Mouse (Mus musculus): Measurements from ENCODE around the gene Arhgap31. TPM values are rescaled to one million over a fixed set of nuclear protein-coding genes. Genes with fewer than 3 reads are reported as not detected.

Arhgap31 gene
- total and polyA plus RNA-seq, 3 experiments, result 0.01 to 0.04 TPM; not detected in 1

GRCm38 (mm10) chr16:38743941-38744673, 31.0 kb upstream of the Arhgap31 start:
- no peak for TF ChIP-seq TAL1 (IDR thresholded peaks at IDR 0.05; ENCODE audit: low read length)
- TF ChIP-seq ZC3H11A (IDR thresholded peaks at IDR 0.05; ENCODE audit: low read depth, low read length), result no peak
- no peak for TF ChIP-seq MAZ (IDR thresholded peaks at IDR 0.05; ENCODE audit: low read depth, low read length)
- TF ChIP-seq CHD2 (IDR thresholded peaks at IDR 0.05; ENCODE audit: low read length), result no peak
- no peak for TF ChIP-seq POLR2AphosphoS2 (IDR thresholded peaks at IDR 0.05; ENCODE audit: low read length)
- no peak for TF ChIP-seq USF1 (IDR thresholded peaks at IDR 0.05; ENCODE audit: low read depth, low read length)
- TF ChIP-seq MYC (IDR thresholded peaks at IDR 0.05; ENCODE audit: low read depth, low read length), result no peak
- no peak for TF ChIP-seq NELFE (IDR thresholded peaks at IDR 0.05; ENCODE audit: low read depth, low read length)
- TF ChIP-seq JUND (IDR thresholded peaks at IDR 0.05; ENCODE audit: low read depth, low read length), result no peak
- TF ChIP-seq MYB (IDR thresholded peaks at IDR 0.05; ENCODE audit: low read depth, low read length), result no peak
- no peak overlapping the region for H3K9ac ChIP-seq (ENCODE audit: control insufficient read depth, low read depth, low read length, poor library complexity, severe bottlenecking)
- H3K79me2 ChIP-seq (ENCODE audit: control insufficient read depth, insufficient read depth, low read length, poor library complexity), result no peaks in the 10 kb centered on the region
- no peaks in the 10 kb centered on the region for H3K9me3 ChIP-seq (replicated peaks; ENCODE audit: insufficient read depth, low read length)
- no peaks in the 10 kb centered on the region for H3K4me1 ChIP-seq (ENCODE audit: control insufficient read depth in 1 of 2, insufficient read depth in 2 of 2, low read length in 2 of 2)
- H3K4me3 ChIP-seq (ENCODE audit: control insufficient read depth in 1 of 2, insufficient read depth in 1 of 2, low read depth in 2 of 2, low read length in 2 of 2), result no peak overlapping the region
- no peaks in the 10 kb centered on the region for H3K36me3 ChIP-seq (ENCODE audit: control insufficient read depth in 1 of 2, insufficient read depth in 2 of 2, low read length in 2 of 2)
- H3K27ac ChIP-seq (ENCODE audit: control insufficient read depth, low read depth, low read length), result no peak overlapping the region
- H3K27me3 ChIP-seq (ENCODE audit: control insufficient read depth in 1 of 2, insufficient read depth in 2 of 2, low read length in 2 of 2), result no peaks in the 10 kb centered on the region; a peak in 1 of 4 replicates
- no peak for DNase-seq (ENCODE audit: low read depth, low spot score)

- no peak overlapping the region for H3K4me3 ChIP-seq (ENCODE audit: control insufficient read depth in 1 of 2, insufficient read depth in 1 of 2, low read depth in 2 of 2, low read length in 2 of 2)
- no peak overlapping the region for H3K9ac ChIP-seq (ENCODE audit: control insufficient read depth, low read depth, low read length, poor library complexity, severe bottlenecking)
- no peak for DNase-seq (ENCODE audit: low read depth, low spot score)
- TF ChIP-seq KAT2A (conservative IDR thresholded peaks at IDR 0.05; ENCODE audit: low read depth, low read length) (no peak), GABPA (IDR thresholded peaks at IDR 0.05; ENCODE audit: low read depth, low read length) (no peak), MYC (IDR thresholded peaks at IDR 0.05; ENCODE audit: low read depth, low read length) (no peak), JUND (IDR thresholded peaks at IDR 0.05; ENCODE audit: low read depth, low read length) (no peak), MXI1 (IDR thresholded peaks at IDR 0.05; ENCODE audit: low read depth, low read length) (no peak), ELF1 (IDR thresholded peaks at IDR 0.05; ENCODE audit: low read depth, low read length) (no peak), CHD1 (IDR thresholded peaks at IDR 0.05; ENCODE audit: low read depth, low read length) (no peak), USF1 (IDR thresholded peaks at IDR 0.05; ENCODE audit: low read depth, low read length) (no peak), POLR2A (IDR thresholded peaks at IDR 0.05; ENCODE audit: control insufficient read depth in 1 of 2, insufficient read depth in 1 of 2, low read depth in 1 of 2, low read length in 2 of 2, poor library complexity in 1 of 2) (no peak), MAFK (IDR thresholded peaks at IDR 0.05; ENCODE audit: borderline replicate concordance, low read depth, low read length) (no peak), E2F4 (IDR thresholded peaks at IDR 0.05; ENCODE audit: borderline replicate concordance, low read depth, low read length) (no peak), USF2 (IDR thresholded peaks at IDR 0.05; ENCODE audit: borderline replicate concordance in 1 of 2, insufficient read depth in 1 of 2, low read depth in 1 of 2, low read length in 2 of 2) (no peak), TBP (IDR thresholded peaks at IDR 0.05; ENCODE audit: low read depth, low read length) (no peak), SIN3A (IDR thresholded peaks at IDR 0.05; ENCODE audit: low read length) (no peak), MAX (IDR thresholded peaks at IDR 0.05; ENCODE audit: low read length) (no peak)
- no peaks in the 10 kb centered on the region for H3K9me3 ChIP-seq (replicated peaks; ENCODE audit: insufficient read depth, low read length)
- no peaks in the 10 kb centered on the region for H3K4me1 ChIP-seq (ENCODE audit: control insufficient read depth in 1 of 2, insufficient read depth in 2 of 2, low read length in 2 of 2)
- H3K27ac ChIP-seq (ENCODE audit: control insufficient read depth, low read depth, low read length), result no peak overlapping the region
- no peaks in the 10 kb centered on the region for H3K79me2 ChIP-seq (ENCODE audit: control insufficient read depth, insufficient read depth, low read length, poor library complexity)
- no peaks in the 10 kb centered on the region for H3K36me3 ChIP-seq (ENCODE audit: control insufficient read depth in 1 of 2, insufficient read depth in 2 of 2, low read length in 2 of 2)
- no peaks in the 10 kb centered on the region for H3K27me3 ChIP-seq (ENCODE audit: control insufficient read depth in 1 of 2, insufficient read depth in 2 of 2, low read length in 2 of 2)
Measured at GRCm38 (mm10) chr16:38742659-38743131, 29.6 kb upstream of the Arhgap31 start.
